Mouse (Mus musculus) forebrain, embryonic 12.5 days (tissue): ENCODE measurements around the gene Acbd4. TPM values are rescaled to one million over a fixed set of nuclear protein-coding genes. Genes with fewer than 3 reads are reported as not detected.
A peak's percentile ranks its signal among the peaks of the same experiment; 100 is the strongest.

Source experiments
- ATAC-seq: fragments of 200-750 bp; cut with Nextera tagmentation; 2 replicates; pipeline ENCODE4 v1.8.0; 2017; ENCODE audit warnings: moderate TSS enrichment; ENCODE audit not compliant: low FRiP score
- H3K27ac ChIP-seq: fragments of 300-500 bp; sonication (generic); 2 replicates; pipeline ENCODE4 v1.5.1; 2016; ENCODE audit warnings: mild to moderate bottlenecking
- H3K27me3 ChIP-seq: fragments of 300-500 bp; sonication (generic); 2 replicates; pipeline ENCODE4 v1.6.1; 2016; ENCODE audit warnings: mild to moderate bottlenecking
- H3K36me3 ChIP-seq: fragments of 300-500 bp; sonication (generic); replicated peaks from 2 replicates; pipeline ENCODE4 v1.6.1; 2016; ENCODE audit warnings: mild to moderate bottlenecking
- H3K4me1 ChIP-seq: fragments of 300-500 bp; sonication (generic); 2 replicates; pipeline ENCODE4 v1.6.1; 2016
- H3K4me2 ChIP-seq: fragments of 300-500 bp; sonication (generic); 2 replicates; pipeline ENCODE4 v1.6.1; 2016; ENCODE audit warnings: mild to moderate bottlenecking, moderate library complexity
- H3K4me3 ChIP-seq: fragments of 300-500 bp; sonication (generic); replicated peaks from 2 replicates; pipeline ENCODE4 v1.5.1; 2016; ENCODE audit warnings: mild to moderate bottlenecking
- H3K9ac ChIP-seq: fragments of 300-500 bp; sonication (generic); 2 replicates; pipeline ENCODE4 v1.6.1; 2016; ENCODE audit warnings: mild to moderate bottlenecking
- H3K9me3 ChIP-seq: fragments of 300-500 bp; sonication (generic); 2 replicates; pipeline ENCODE4 v1.6.1; 2016
- WGBS: fragments of 180-500 bp; shearing (Covaris S2); methylation state at CpG from one replicate; pipeline ENCODE4 v1.1.7; 2016; 5-methylcytosine and 5-hydroxymethylcytosine counted together
- polyA plus RNA-seq: library from polyadenylated mRNA; unstranded; fragments of >200 nt; fragmentation: Nextera tagmentation; extraction: Ambion mirVana; gene quantifications from 2 replicates; pipeline ENCODE4 v1.2.1, GENCODE M21; 2016

Acbd4 gene
- polyA plus RNA-seq, 1 experiment from 2014 or later, result 7.1 TPM

DNA sequence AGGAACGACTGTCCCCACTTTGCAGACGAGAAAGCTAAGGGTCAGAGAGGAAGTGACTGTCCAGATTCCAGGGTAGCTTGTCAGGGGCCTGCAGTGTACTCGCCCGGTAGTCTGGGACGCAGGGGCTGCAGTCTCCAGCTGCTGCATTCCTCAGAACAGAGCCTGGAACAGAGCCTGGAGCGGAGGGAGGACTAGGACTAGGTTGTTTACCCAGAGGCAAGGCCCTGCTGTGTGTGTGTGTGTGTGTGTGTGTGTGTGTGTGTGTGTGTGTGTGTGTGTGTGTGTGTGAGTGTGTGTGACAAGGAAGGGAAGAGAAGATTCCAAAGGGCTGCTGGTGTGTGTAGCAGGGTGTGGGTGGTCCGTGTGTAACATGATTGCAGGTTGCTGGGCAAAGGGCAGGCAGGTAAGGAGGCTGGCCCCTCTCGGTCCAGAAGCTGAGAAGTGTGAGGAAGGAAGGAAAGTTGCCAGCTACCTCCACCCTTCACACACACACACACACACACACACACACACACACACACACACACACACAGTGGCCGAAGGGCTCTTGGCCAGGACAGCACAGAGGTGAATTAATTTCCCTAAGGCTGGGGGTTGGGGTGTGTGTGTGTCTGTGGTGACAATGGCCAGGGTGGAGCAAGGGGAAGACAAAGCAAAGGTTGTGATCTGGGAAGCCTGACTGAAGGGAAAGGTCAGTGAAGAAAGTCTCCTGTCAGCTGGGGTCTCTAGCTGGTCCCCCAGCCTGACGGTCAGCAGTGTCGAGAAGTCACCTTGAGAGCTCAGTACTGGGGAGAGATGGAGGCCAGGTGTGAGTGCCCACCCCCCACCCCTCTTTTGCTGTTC is 39.8 kb downstream of the Acbd4 start:
- peaks cover 11% of the 10 kb centered on the region for H3K36me3 ChIP-seq
- H3K9me3 ChIP-seq, result no peaks in the 10 kb centered on the region
- no peak overlapping the region for H3K4me2 ChIP-seq
- H3K4me1 ChIP-seq, result peaks cover 31% of the 10 kb centered on the region
- H3K9ac ChIP-seq, result peak overlapping the region; percentile 33; the same call in 1 of the 2 replicates
- H3K27ac ChIP-seq, result peak overlapping the region; percentile 72; the same call in 1 of the 2 replicates
- no peak overlapping the region for H3K4me3 ChIP-seq
- 40% methylated on average over 11 of the region's 11 CpGs for WGBS
- ATAC-seq, result no peak
- no peaks in the 10 kb centered on the region for H3K27me3 ChIP-seq

DNA sequence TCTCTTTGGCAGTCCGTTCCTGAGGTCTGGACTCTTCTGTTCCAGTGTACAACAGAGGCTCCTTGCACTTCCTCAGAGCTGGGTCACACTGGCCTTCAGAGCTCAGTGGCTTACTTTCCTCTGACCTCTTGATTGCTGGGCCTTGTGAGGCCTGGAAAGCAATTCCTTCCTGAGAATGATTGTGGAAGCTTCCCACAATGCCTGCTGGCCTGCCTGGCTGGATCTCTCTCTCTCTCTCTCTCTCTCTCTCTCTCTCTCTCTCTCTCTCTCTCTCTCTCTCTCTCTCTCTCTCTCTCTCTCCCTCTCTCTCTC is 40.4 kb downstream of the Acbd4 start:
- no peak overlapping the region for H3K4me3 ChIP-seq
- WGBS, result 44% methylated on average over 1 of the region's 1 CpGs
- H3K27me3 ChIP-seq, result no peaks in the 10 kb centered on the region
- no peak for ATAC-seq
- no peaks in the 10 kb centered on the region for H3K9me3 ChIP-seq
- peaks cover 11% of the 10 kb centered on the region for H3K36me3 ChIP-seq
- peak overlapping the region; percentile 72; the same call in 1 of the 2 replicates for H3K27ac ChIP-seq
- peaks cover 31% of the 10 kb centered on the region for H3K4me1 ChIP-seq
- H3K4me2 ChIP-seq, result no peak overlapping the region
- no peak overlapping the region for H3K9ac ChIP-seq

DNA sequence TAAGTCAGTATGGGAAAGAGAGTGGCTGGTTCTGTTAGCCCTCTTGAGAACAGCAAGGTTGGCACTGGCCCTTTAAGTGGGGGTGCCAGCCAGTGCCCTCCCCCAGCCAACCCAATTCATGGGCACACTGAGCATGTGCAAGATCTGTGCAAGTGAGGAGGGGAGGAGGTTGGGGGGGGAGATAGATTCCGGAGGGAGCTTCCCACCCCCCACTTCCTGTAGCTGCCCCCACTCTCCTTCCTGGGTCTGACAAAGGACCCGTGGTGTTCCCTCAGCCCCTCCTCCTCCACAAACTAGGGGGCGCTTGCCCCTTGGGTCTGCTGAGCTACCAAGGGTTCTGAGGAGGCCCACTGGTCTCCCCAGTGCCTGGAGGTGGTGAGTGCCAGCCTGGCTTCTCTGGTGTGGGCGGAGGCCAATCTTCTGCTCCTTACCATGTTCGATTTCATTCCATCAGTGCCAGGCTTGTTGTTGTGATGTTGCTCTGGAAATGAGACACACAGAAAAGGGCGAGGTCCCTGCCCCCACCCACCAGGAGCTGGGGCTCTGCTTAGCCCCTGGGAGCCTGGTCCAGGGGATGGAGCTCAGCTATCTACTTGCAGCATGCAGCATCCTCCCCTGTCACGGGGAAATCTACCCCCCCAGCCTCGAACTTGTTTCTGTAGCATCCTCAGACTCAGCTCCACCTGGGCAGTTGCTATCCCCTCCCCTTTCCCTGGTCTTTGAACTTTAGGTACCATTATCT is 41.1 kb downstream of the Acbd4 start:
- 35% methylated on average over 8 of the region's 8 CpGs for WGBS
- H3K27ac ChIP-seq, result peak overlapping the region; percentile 72
- peak; percentile 80 for ATAC-seq

DNA sequence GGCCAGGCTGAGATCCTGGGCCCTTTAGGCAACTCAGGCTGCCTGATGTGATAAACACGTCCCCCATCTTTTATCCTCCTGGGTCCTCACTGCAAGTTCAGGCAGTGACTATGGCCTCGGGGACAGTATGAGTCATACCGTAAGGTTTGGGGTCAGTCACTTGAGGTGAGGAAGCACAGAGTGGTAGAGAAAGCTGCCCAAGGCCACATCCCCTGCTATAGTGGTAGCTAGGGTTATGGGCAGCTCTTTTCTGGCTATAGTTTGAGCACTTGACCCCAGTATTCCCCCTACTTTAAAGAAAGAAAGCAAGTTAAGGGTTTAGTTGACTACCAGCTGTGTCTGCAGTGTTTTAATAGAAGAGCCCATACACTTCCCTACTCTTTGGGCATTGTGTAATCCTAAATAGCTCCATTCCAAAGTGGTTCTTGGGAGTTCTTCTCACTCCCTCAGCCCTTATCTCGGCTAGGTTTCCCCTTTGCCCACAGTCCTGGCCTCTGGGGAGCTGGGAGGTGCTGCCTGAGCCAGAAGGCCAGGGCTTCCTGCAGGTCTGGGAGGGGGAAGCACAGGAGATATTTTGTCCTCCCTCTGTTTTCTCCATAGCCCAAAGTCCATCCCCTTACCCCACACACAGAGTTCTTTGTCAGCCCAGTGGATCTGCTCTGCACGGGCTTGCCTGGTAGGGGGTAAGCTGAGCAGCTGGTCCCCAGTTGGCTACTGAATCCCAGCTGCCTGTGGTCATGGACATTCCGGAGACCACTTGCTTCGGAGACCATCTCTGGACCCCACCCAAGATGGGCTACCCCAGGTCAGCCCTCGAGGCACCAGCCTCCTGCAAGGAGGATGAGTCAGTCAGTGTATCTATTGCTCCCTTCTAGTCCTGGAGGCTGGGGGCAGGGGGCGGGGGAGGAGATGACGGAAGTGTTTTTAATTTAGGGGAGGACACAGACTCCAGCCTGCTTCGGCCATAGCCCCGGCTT is 43.1 kb downstream of the Acbd4 start:
- no peak overlapping the region for H3K4me3 ChIP-seq
- H3K27ac ChIP-seq, result no peak overlapping the region
- H3K9ac ChIP-seq, result no peak overlapping the region
- H3K36me3 ChIP-seq, result peaks cover 2% of the 10 kb centered on the region; the same call in 1 of the 2 replicates
- WGBS, result 47% methylated on average over 12 of the region's 12 CpGs
- H3K27me3 ChIP-seq, result no peaks in the 10 kb centered on the region
- peaks cover 31% of the 10 kb centered on the region for H3K4me1 ChIP-seq
- H3K4me2 ChIP-seq, result no peak overlapping the region
- H3K9me3 ChIP-seq, result no peaks in the 10 kb centered on the region
- no peak for ATAC-seq

More for the DNA sequence above, 41.1 kb downstream of the Acbd4 start:
- Histone ChIP-seq H3K4me2 (peak overlapping the region; percentile 39), H3K27me3 (no peaks in the 10 kb centered on the region), H3K4me3 (0 out of 2 replicates have a peak overlapping the region, but pooled peaks have one; percentile 9), H3K4me1 (peaks cover 31% of the 10 kb centered on the region), H3K9me3 (no peaks in the 10 kb centered on the region), H3K36me3 (peaks cover 11% of the 10 kb centered on the region), H3K9ac (peak overlapping the region; percentile 30; the same call in 1 of the 2 replicates)

DNA sequence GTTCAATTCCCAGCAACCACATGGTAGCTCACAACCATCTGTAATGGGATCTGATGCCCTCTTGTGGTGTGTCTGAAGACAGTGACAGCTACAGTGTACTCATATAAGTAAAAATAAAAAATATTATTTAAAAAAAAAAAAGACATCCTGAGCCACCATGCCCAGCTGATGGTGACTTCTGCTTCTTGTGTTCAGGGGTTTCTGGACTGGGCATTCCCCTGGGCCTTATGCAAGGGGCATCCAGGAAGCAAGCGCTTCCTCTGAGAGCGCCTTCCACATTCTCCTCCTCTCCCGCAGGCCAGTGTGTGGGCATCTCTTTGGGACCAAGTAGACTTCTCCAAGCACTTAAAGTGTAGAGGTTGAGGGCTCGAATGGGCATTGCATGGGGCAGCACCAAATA is 44.9 kb downstream of the Acbd4 start:
- no peak overlapping the region for H3K27ac ChIP-seq
- no peak for ATAC-seq
- WGBS, result 89% methylated on average over 4 of the region's 4 CpGs

DNA sequence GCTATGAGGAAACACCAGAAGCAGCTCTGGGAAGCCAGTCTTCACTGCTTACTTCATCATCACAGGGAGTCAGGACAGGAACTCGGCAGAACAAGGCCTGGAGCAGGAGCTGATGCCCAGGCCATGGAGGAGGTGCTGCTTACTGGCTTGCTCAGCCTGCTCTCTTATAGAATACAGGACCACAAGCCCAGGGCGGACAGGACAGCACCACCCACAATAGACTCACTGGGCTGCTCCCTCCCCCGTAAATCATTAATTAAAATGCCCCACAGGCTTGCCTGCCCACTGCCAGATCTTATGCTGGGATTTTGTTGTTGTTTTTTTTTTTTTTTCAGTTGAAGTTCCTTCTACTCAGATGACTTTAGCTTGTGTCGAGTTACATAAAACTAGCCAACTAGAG is 46.3 kb downstream of the Acbd4 start:
- Histone ChIP-seq H3K9ac (no peak overlapping the region), H3K4me2 (no peak overlapping the region), H3K27ac (no peak overlapping the region), H3K4me3 (no peak overlapping the region), H3K9me3 (no peaks in the 10 kb centered on the region), H3K4me1 (peaks cover 12% of the 10 kb centered on the region), H3K27me3 (no peaks in the 10 kb centered on the region), H3K36me3 (no peaks in the 10 kb centered on the region)
- ATAC-seq, result no peak
- 70% methylated on average over 4 of the region's 4 CpGs for WGBS

More for the DNA sequence above, 44.9 kb downstream of the Acbd4 start:
- no peaks in the 10 kb centered on the region for H3K9me3 ChIP-seq
- no peak overlapping the region for H3K9ac ChIP-seq
- peaks cover 25% of the 10 kb centered on the region for H3K4me1 ChIP-seq
- no peaks in the 10 kb centered on the region for H3K27me3 ChIP-seq
- H3K36me3 ChIP-seq, result no peaks in the 10 kb centered on the region
- no peak overlapping the region for H3K4me2 ChIP-seq
- no peak overlapping the region for H3K4me3 ChIP-seq

- no peaks in the 10 kb centered on the region for H3K27me3 ChIP-seq
- H3K9me3 ChIP-seq, result no peaks in the 10 kb centered on the region
- H3K9ac ChIP-seq, result no peak overlapping the region
- no peak for ATAC-seq
- no peak overlapping the region for H3K4me3 ChIP-seq
- H3K4me1 ChIP-seq, result peaks cover 3% of the 10 kb centered on the region; the same call in 1 of the 2 replicates
- H3K36me3 ChIP-seq, result no peaks in the 10 kb centered on the region
- no peak overlapping the region for H3K27ac ChIP-seq
- 92% methylated on average over 4 of the region's 4 CpGs for WGBS
- no peak overlapping the region for H3K4me2 ChIP-seq
Observed at GRCm38 (mm10) chr11:103149771-103150170, 48.3 kb downstream of the Acbd4 start.

GRCm38 (mm10) chr11:103158621-103159478 is 57.4 kb downstream of the Acbd4 start:
- Histone ChIP-seq H3K9me3 (no peaks in the 10 kb centered on the region), H3K27me3 (no peaks in the 10 kb centered on the region), H3K4me1 (peaks cover 8% of the 10 kb centered on the region), H3K4me2 (peak overlapping the region; percentile 48), H3K27ac (no peak overlapping the region), H3K36me3 (no peaks in the 10 kb centered on the region), H3K4me3 (peak overlapping the region; percentile 20), H3K9ac (0 out of 2 replicates have a peak overlapping the region, but pooled peaks have one; percentile 25)
- under 1% methylated on average over 25 of the region's 25 CpGs for WGBS
- ATAC-seq, result peak; percentile 87

DNA sequence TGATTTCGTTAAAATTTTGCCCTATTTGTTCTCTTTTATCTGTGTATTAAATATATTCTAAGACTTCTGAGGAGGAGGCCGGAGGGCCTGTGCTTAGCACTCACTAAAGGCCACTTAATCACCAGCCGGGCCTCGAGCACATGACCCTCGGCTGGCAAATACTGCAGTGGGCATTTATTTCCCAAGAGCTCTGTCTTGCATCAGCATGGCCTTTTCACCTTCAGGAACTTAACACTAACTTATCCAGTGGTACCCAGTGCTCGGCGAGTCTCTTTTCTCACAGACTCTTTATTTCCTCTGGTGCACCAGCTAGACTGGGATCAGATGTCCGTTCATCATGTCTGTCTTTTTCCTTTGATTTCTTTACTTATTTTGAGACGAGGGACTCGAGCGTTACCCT is 59.3 kb downstream of the Acbd4 start:
- H3K9me3 ChIP-seq, result no peaks in the 10 kb centered on the region
- H3K27ac ChIP-seq, result no peak overlapping the region
- H3K4me2 ChIP-seq, result no peak overlapping the region
- H3K9ac ChIP-seq, result no peak overlapping the region
- peaks cover 8% of the 10 kb centered on the region for H3K4me1 ChIP-seq
- H3K4me3 ChIP-seq, result no peak overlapping the region
- no peak for ATAC-seq
- no peaks in the 10 kb centered on the region for H3K36me3 ChIP-seq
- 91% methylated on average over 11 of the region's 11 CpGs for WGBS
- no peaks in the 10 kb centered on the region for H3K27me3 ChIP-seq

DNA sequence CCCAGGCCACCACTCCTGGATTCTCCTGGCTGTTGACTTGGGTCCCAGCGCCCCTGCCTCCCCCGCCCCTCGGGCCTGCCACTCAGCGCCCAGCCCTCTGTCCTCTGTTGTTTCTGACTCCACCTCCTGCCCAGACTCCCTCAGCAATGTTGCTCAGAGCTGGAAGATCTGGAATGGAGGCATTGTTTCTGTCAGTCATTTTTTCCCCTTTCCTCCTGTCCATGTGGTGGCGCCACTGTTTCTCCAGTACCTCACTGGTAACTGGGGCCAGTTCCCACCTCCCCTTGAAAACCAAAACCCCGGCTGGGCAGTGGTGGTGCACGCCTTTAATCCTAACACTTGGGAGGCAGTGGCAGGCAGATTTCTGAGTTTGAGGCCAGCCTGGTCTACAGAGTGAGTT is 60.0 kb downstream of the Acbd4 start:
- Histone ChIP-seq H3K27ac (no peak overlapping the region), H3K4me2 (no peak overlapping the region), H3K9ac (no peak overlapping the region), H3K4me1 (peaks cover 8% of the 10 kb centered on the region), H3K9me3 (no peaks in the 10 kb centered on the region), H3K27me3 (no peaks in the 10 kb centered on the region), H3K36me3 (no peaks in the 10 kb centered on the region), H3K4me3 (no peak overlapping the region)
- 66% methylated on average over 6 of the region's 7 CpGs for WGBS
- no peak for ATAC-seq
